Mouse (Mus musculus): ENCODE measurements around the gene Foxe1. TPM values are rescaled to one million over a fixed set of nuclear protein-coding genes. Genes with fewer than 3 reads are reported as not detected.
A peak's percentile ranks its signal among the peaks of the same experiment; 100 is the strongest.

Foxe1 gene
- polyA plus RNA-seq (2014; fragmentation: Nextera tagmentation; extraction: Ambion mirVana): 1.6 and 1.7 TPM in 2 replicates

DNA sequence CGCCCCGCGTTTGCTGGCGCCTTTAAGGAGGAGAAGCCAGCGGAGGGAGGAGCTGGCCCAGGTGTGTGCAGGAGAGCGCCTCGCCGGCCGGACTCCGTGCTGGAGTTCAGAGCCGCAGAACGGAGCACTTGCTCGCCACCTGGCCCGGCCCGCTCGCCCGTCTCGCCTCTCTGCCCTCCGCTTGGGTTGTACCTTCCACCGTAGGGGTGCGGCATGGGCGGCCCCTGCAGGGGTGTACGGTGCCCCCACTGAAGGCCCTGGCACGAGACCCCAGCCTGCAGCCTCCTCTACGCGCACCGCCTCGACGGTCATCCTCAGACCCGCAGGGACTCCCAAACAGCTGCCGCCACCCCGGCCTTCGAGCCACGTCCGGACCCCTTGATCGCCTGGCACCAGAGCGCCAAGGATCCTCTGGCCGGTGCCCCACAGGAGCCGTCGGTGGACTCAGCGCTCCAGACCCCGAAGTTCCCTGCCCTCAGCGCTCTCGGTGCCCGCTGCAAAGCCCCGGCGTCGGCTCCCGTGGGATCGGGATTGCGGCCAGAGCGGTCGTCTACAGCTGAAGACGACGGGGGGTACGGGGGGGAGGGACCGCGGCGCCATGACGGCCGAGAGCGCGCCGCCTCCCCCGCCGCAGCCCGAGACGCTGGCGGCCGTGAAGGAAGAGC, at the start of gene Foxe1:
TSS of gene Foxe1 (plus strand) at position 14 of the 665 bp plus-strand sequence.
- Histone ChIP-seq H3K4me2 (ENCODE audit: low read depth, low read length) (peak within 1 kb of the TSS; percentile 58), H3K27me3 (replicated peaks; ENCODE audit: control insufficient read depth, insufficient read depth, low read length) (peaks cover 97% of the 10 kb centered on the region), H3K4me3 (ENCODE audit: low read depth, low read length) (peak within 1 kb of the TSS; percentile 43), H3K9ac (ENCODE audit: low read depth, low read length) (peak within 1 kb of the TSS; percentile 30), H3K4me1 (ENCODE audit: control insufficient read depth, insufficient read depth, low read length) (no peaks in the 10 kb centered on the region; the same call in 1 of the 2 replicates), H3K9me3 (ENCODE audit: control insufficient read depth, low read length) (no peaks in the 10 kb centered on the region), H3K27ac (replicated peaks; ENCODE audit: low read depth, low read length) (no peak within 1 kb of the TSS; the same call in 1 of the 2 replicates), H3K36me3 (ENCODE audit: control insufficient read depth, insufficient read depth, low read length) (no peaks in the 10 kb centered on the region)
- 3% methylated on average over 22 of the region's 70 CpGs for WGBS
- ATAC-seq (ENCODE audit: low read depth): peak; percentile 58; the same call in 1 of the 2 replicates
- DNase-seq (ENCODE audit: low spot score): no peak

DNA sequence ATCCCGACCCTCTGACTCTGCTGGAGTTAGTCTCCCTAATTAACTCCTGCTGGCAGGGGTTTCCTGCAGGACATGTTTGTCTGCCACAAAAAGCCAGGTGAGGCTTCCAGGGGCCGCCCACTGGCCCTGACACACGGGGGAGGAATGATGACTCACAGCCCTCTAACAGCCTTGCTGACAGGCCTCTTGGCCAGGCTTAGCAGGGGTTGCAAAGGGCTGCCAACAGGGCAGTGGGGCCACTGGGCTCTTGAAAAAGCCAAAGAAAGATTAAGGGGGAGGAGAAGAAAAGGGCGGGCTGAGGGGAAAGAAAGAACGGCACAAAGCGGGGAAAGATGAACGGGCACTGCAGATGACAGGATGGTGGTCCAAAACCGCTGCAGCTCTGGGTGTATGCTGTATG, 39.3 kb upstream of the Foxe1 start:
- peak overlapping the region; percentile 74 for H3K4me3 ChIP-seq (ENCODE audit: low read depth, low read length)
- no peak overlapping the region for H3K27ac ChIP-seq (replicated peaks; ENCODE audit: low read depth, low read length)
- H3K4me2 ChIP-seq (ENCODE audit: low read depth, low read length): peak overlapping the region; percentile 93
- 2% methylated on average over 8 of the region's 8 CpGs for WGBS
- H3K4me1 ChIP-seq (ENCODE audit: control insufficient read depth, insufficient read depth, low read length): no peaks in the 10 kb centered on the region
- no peak overlapping the region for H3K9ac ChIP-seq (ENCODE audit: low read depth, low read length)
- DNase-seq (ENCODE audit: low spot score): peak; percentile 14
- peaks cover 28% of the 10 kb centered on the region for H3K27me3 ChIP-seq (replicated peaks; ENCODE audit: control insufficient read depth, insufficient read depth, low read length)
- H3K9me3 ChIP-seq (ENCODE audit: control insufficient read depth, low read length): no peaks in the 10 kb centered on the region
- H3K36me3 ChIP-seq (ENCODE audit: control insufficient read depth, insufficient read depth, low read length): no peaks in the 10 kb centered on the region
- no peak for ATAC-seq (ENCODE audit: low read depth)

DNA sequence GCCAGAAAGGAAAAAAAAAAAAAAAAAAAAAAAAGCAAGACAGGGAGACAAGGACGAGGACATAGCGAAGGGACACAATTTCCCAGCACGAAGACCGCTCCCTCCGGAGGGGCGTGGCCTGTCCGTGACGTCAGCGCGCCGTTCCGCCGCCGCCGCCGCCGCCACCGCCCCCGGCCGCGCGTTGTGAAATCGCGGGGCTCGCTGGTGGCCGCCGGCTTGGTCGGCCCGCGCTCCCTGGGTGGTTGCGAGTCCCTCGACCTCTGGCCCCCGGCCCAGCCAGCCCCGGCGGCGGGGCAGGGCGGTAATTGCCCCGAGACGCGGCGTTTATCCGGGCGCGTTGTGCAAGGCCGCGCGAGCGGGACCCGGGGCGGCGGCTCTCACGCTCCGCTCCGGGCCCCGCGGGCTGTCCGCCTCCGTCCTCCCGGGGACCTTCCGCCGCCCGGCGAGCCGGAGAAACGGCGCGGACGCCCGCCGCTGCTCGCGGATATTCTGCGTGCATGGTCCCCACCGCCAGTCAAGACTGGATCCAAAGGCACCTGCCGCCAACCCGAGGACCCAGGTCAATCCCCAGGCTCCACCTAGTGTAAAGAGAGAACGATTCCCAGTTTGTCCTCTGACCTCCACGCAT, 38.5 kb upstream of the Foxe1 start:
- H3K4me3 ChIP-seq (ENCODE audit: low read depth, low read length): peak overlapping the region; percentile 74
- no peaks in the 10 kb centered on the region for H3K36me3 ChIP-seq (ENCODE audit: control insufficient read depth, insufficient read depth, low read length)
- peak; percentile 90 for ATAC-seq (ENCODE audit: low read depth)
- H3K27me3 ChIP-seq (replicated peaks; ENCODE audit: control insufficient read depth, insufficient read depth, low read length): peaks cover 28% of the 10 kb centered on the region
- H3K9ac ChIP-seq (ENCODE audit: low read depth, low read length): peak overlapping the region; percentile 79
- H3K4me2 ChIP-seq (ENCODE audit: low read depth, low read length): peak overlapping the region; percentile 93
- no peaks in the 10 kb centered on the region for H3K9me3 ChIP-seq (ENCODE audit: control insufficient read depth, low read length)
- no peak overlapping the region for H3K27ac ChIP-seq (replicated peaks; ENCODE audit: low read depth, low read length)
- DNase-seq (ENCODE audit: low spot score): peak; percentile 67
- 2% methylated on average over 17 of the region's 78 CpGs for WGBS
- H3K4me1 ChIP-seq (ENCODE audit: control insufficient read depth, insufficient read depth, low read length): no peaks in the 10 kb centered on the region

GRCm38 (mm10) chr4:46305436-46305835, 38.0 kb upstream of the Foxe1 start:
- Histone ChIP-seq H3K36me3 (ENCODE audit: control insufficient read depth, insufficient read depth, low read length) (no peaks in the 10 kb centered on the region), H3K9ac (ENCODE audit: low read depth, low read length) (peak overlapping the region; percentile 79; the same call in 1 of the 2 replicates), H3K9me3 (ENCODE audit: control insufficient read depth, low read length) (no peaks in the 10 kb centered on the region), H3K27me3 (replicated peaks; ENCODE audit: control insufficient read depth, insufficient read depth, low read length) (peaks cover 28% of the 10 kb centered on the region), H3K4me3 (ENCODE audit: low read depth, low read length) (peak overlapping the region; percentile 74), H3K4me1 (ENCODE audit: control insufficient read depth, insufficient read depth, low read length) (no peaks in the 10 kb centered on the region), H3K4me2 (ENCODE audit: low read depth, low read length) (peak overlapping the region; percentile 93), H3K27ac (replicated peaks; ENCODE audit: low read depth, low read length) (no peak overlapping the region)
- 16% methylated on average over 7 of the region's 7 CpGs for WGBS
- ATAC-seq (ENCODE audit: low read depth) (no peak), DNase-seq (ENCODE audit: low spot score) (no peak)

DNA sequence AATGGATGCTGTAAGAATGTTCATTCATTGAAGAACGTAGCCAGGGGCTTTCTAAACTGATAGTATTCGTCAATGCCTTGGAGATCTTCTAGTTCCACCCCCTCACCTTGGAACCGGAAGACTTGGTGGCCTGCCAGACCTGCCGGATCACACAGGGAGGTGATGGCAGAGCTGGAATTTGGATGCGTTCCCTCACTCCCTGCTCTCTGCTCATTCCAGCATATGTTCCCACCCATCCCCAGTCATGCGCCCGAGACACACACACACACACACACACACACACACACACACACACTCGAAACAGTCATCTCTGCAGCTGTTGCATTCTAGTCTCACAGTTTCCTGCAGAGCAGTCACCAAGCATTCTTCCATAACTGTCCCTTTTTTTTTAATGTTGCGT, 36.1 kb upstream of the Foxe1 start:
- WGBS: 44% methylated on average over 9 of the region's 9 CpGs
- DNase-seq (ENCODE audit: low spot score) (peak; percentile 54), ATAC-seq (ENCODE audit: low read depth) (no peak)
- Histone ChIP-seq H3K4me3 (ENCODE audit: low read depth, low read length) (no peak overlapping the region), H3K27ac (replicated peaks; ENCODE audit: low read depth, low read length) (no peak overlapping the region), H3K4me2 (ENCODE audit: low read depth, low read length) (no peak overlapping the region), H3K36me3 (ENCODE audit: control insufficient read depth, insufficient read depth, low read length) (no peaks in the 10 kb centered on the region), H3K27me3 (replicated peaks; ENCODE audit: control insufficient read depth, insufficient read depth, low read length) (peaks cover 28% of the 10 kb centered on the region), H3K4me1 (ENCODE audit: control insufficient read depth, insufficient read depth, low read length) (no peaks in the 10 kb centered on the region), H3K9me3 (ENCODE audit: control insufficient read depth, low read length) (no peaks in the 10 kb centered on the region), H3K9ac (ENCODE audit: low read depth, low read length) (no peak overlapping the region)

- ATAC-seq (ENCODE audit: low read depth): no peak
- no peak for DNase-seq (ENCODE audit: low spot score)
- H3K9me3 ChIP-seq (ENCODE audit: control insufficient read depth, low read length): no peaks in the 10 kb centered on the region
- H3K27ac ChIP-seq (replicated peaks; ENCODE audit: low read depth, low read length): no peak overlapping the region
- no peaks in the 10 kb centered on the region for H3K36me3 ChIP-seq (ENCODE audit: control insufficient read depth, insufficient read depth, low read length)
- no peak overlapping the region for H3K4me3 ChIP-seq (ENCODE audit: low read depth, low read length)
- H3K4me1 ChIP-seq (ENCODE audit: control insufficient read depth, insufficient read depth, low read length): no peaks in the 10 kb centered on the region
- H3K4me2 ChIP-seq (ENCODE audit: low read depth, low read length): no peak overlapping the region
- no peak overlapping the region for H3K9ac ChIP-seq (ENCODE audit: low read depth, low read length)
- WGBS: 77% methylated on average over 7 of the region's 7 CpGs
- H3K27me3 ChIP-seq (replicated peaks; ENCODE audit: control insufficient read depth, insufficient read depth, low read length): peaks cover 28% of the 10 kb centered on the region
Measured at GRCm38 (mm10) chr4:46307869-46308268, 35.5 kb upstream of the Foxe1 start.

- DNase-seq (ENCODE audit: low spot score) (no peak), ATAC-seq (ENCODE audit: low read depth) (no peak)
- Histone ChIP-seq H3K4me3 (ENCODE audit: low read depth, low read length) (no peak overlapping the region), H3K36me3 (ENCODE audit: control insufficient read depth, insufficient read depth, low read length) (no peaks in the 10 kb centered on the region), H3K4me1 (ENCODE audit: control insufficient read depth, insufficient read depth, low read length) (no peaks in the 10 kb centered on the region), H3K27me3 (replicated peaks; ENCODE audit: control insufficient read depth, insufficient read depth, low read length) (peaks cover 6% of the 10 kb centered on the region), H3K27ac (replicated peaks; ENCODE audit: low read depth, low read length) (no peak overlapping the region), H3K9me3 (ENCODE audit: control insufficient read depth, low read length) (no peaks in the 10 kb centered on the region), H3K9ac (ENCODE audit: low read depth, low read length) (no peak overlapping the region), H3K4me2 (ENCODE audit: low read depth, low read length) (no peak overlapping the region)
- 66% methylated on average over 2 of the region's 2 CpGs for WGBS
Measured at GRCm38 (mm10) chr4:46311631-46312030, 31.8 kb upstream of the Foxe1 start.

GRCm38 (mm10) chr4:46321730-46322389, 21.5 kb upstream of the Foxe1 start:
- 77% methylated on average over 13 of the region's 13 CpGs for WGBS
- H3K4me3 ChIP-seq (ENCODE audit: low read depth, low read length): no peak overlapping the region

More at GRCm38 (mm10) chr4:46321730-46322389, 21.5 kb upstream of the Foxe1 start:
- no peaks in the 10 kb centered on the region for H3K36me3 ChIP-seq (ENCODE audit: control insufficient read depth, insufficient read depth, low read length)
- DNase-seq (ENCODE audit: low spot score) (no peak), ATAC-seq (ENCODE audit: low read depth) (no peak)
- H3K27ac ChIP-seq (replicated peaks; ENCODE audit: low read depth, low read length): no peak overlapping the region
- no peaks in the 10 kb centered on the region for H3K9me3 ChIP-seq (ENCODE audit: control insufficient read depth, low read length)
- H3K27me3 ChIP-seq (replicated peaks; ENCODE audit: control insufficient read depth, insufficient read depth, low read length): no peaks in the 10 kb centered on the region; the same call in 1 of the 2 replicates
- H3K4me1 ChIP-seq (ENCODE audit: control insufficient read depth, insufficient read depth, low read length): no peaks in the 10 kb centered on the region
- H3K9ac ChIP-seq (ENCODE audit: low read depth, low read length): no peak overlapping the region
- H3K4me2 ChIP-seq (ENCODE audit: low read depth, low read length): no peak overlapping the region
